ENCODE assay signal across 8 mouse cellular contexts in the genomic region with DNA sequence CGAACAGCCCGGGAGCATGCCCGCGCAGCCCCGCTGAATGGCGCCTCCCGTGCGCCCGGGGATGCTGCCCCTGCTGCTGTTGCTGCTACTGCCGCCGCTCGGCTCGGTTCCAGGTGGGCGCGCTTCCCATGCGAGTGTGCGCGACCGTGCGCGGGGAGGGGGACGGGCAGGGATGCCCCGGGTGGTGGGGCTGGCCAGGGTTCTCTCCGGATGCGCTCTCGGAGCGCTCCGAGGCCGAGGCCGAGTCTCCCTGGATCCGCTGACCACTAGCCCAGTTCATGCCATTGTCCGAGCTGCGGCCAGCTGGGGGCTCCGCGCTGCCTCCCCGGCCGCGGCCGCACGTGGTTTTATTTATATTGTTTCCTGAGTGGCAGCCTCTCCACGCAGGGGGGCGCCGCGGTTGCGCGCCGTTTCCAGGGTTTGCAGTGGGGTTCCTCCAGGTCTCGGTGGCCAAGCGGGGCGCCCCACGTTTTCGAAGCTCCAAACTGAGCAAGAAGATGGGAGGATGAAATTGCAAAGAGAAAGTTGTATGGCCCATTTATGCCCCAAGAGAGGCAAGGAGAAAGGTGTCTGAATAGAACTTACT. TPM values are rescaled to one million over a fixed set of nuclear protein-coding genes. Genes with fewer than 3 reads are reported as not detected.
DNase-seq lines count a peak whose midpoint lies in the region; ATAC-seq and TF ChIP-seq lines count a peak whose summit lies in the region.

No protein-coding gene starts in this region.

- H3K36me3 ChIP-seq in E14TG2a.4 (ENCODE audit: insufficient read depth, low read length), result 0 out of 2 replicates have a peak, but pooled peaks cover 3% of the 10 kb centered on the region
- no peaks in the 10 kb centered on the region for H3K36me3 ChIP-seq in embryonic facial prominence, embryonic 13.5 days
- no peaks in the 10 kb centered on the region for H3K36me3 ChIP-seq in heart, embryonic 16.5 days (ENCODE audit: control insufficient read depth, insufficient read depth)
- H3K36me3 ChIP-seq in lung, embryonic 15.5 days, result no peaks in the 10 kb centered on the region

- under 1% methylated on average over 44 of the region's 52 CpGs for WGBS in embryonic facial prominence, embryonic 13.5 days
- under 1% methylated on average over 52 of the region's 52 CpGs for WGBS in heart, embryonic 16.5 days
- under 1% methylated on average over 40 of the region's 52 CpGs for WGBS in lung, embryonic 15.5 days

- peak overlapping the region; percentile 92 for H3K9ac ChIP-seq in embryonic facial prominence, embryonic 13.5 days
- H3K9ac ChIP-seq in heart, embryonic 16.5 days (ENCODE audit: low read length), result peak overlapping the region; percentile 87
- H3K9ac ChIP-seq in lung, embryonic 15.5 days, result peak overlapping the region; percentile 68

- no peaks in the 10 kb centered on the region for H3K9me3 ChIP-seq in E14TG2a.4 (ENCODE audit: low read length)
- no peaks in the 10 kb centered on the region for H3K9me3 ChIP-seq in embryonic facial prominence, embryonic 13.5 days
- no peaks in the 10 kb centered on the region for H3K9me3 ChIP-seq in heart, embryonic 16.5 days (replicated peaks; ENCODE audit: control insufficient read depth, low read length)
- H3K9me3 ChIP-seq in lung, embryonic 15.5 days, result no peaks in the 10 kb centered on the region

- peaks cover 77% of the 10 kb centered on the region for H3K4me1 ChIP-seq in E14TG2a.4 (replicated peaks; ENCODE audit: low read depth, low read length)
- H3K4me1 ChIP-seq in embryonic facial prominence, embryonic 13.5 days, result peaks cover 28% of the 10 kb centered on the region
- peaks cover 12% of the 10 kb centered on the region for H3K4me1 ChIP-seq in heart, embryonic 16.5 days (ENCODE audit: control insufficient read depth, insufficient read depth, low read length)
- peaks cover 19% of the 10 kb centered on the region for H3K4me1 ChIP-seq in lung, embryonic 15.5 days

- peak overlapping the region; percentile 91 for H3K27ac ChIP-seq in embryonic facial prominence, embryonic 13.5 days
- H3K27ac ChIP-seq in heart, embryonic 16.5 days (ENCODE audit: low read length), result peak overlapping the region; percentile 26
- peak overlapping the region; percentile 6 for H3K27ac ChIP-seq in lung, embryonic 15.5 days

- ATAC-seq in embryonic facial prominence, embryonic 13.5 days (ENCODE audit: insufficient number of reproducible peaks, insufficient read depth, low FRiP score, low TSS enrichment, low read depth), result peak; percentile 76
- ATAC-seq in heart, embryonic 16.5 days (replicated peaks; ENCODE audit: extremely low read depth, insufficient read depth, low FRiP score), result peak; percentile 74
- peak; percentile 68; the same call in 1 of the 2 replicates for ATAC-seq in lung, embryonic 15.5 days (ENCODE audit: borderline replicate concordance, extremely low read depth, low FRiP score, low TSS enrichment)
- ATAC-seq in monocyte, adult 5-6 weeks (replicated peaks; ENCODE audit: insufficient number of reproducible peaks, low FRiP score, low TSS enrichment, poor library complexity, severe bottlenecking), result no peak

- TF ChIP-seq CTCF in E14TG2a.4 (conservative IDR thresholded peaks at IDR 0.05; ENCODE audit: low read length), result no peak

- H3K4me3 ChIP-seq in E14TG2a.4 (replicated peaks; ENCODE audit: low read length), result peak overlapping the region; percentile 87
- peak overlapping the region; percentile 82 for H3K4me3 ChIP-seq in embryonic facial prominence, embryonic 13.5 days
- H3K4me3 ChIP-seq in heart, embryonic 16.5 days (ENCODE audit: low read length), result peak overlapping the region; percentile 88
- peak overlapping the region; percentile 79 for H3K4me3 ChIP-seq in lung, embryonic 15.5 days

- H3K27me3 ChIP-seq in E14TG2a.4 (ENCODE audit: insufficient read depth, low read length), result peaks cover 48% of the 10 kb centered on the region
- H3K27me3 ChIP-seq in embryonic facial prominence, embryonic 13.5 days, result no peaks in the 10 kb centered on the region
- no peaks in the 10 kb centered on the region for H3K27me3 ChIP-seq in heart, embryonic 16.5 days (ENCODE audit: control insufficient read depth, insufficient read depth, low read length)
- peaks cover 13% of the 10 kb centered on the region; the same call in 1 of the 2 replicates for H3K27me3 ChIP-seq in lung, embryonic 15.5 days

- peak; percentile 74 for DNase-seq in adrenal gland, postnatal 14 days
- peak; percentile 29 for DNase-seq in layer of hippocampus, adult 9-10 months (ENCODE audit: low spot score)
- DNase-seq in right cerebral cortex, postnatal 14 days, result peak; percentile 72

- H3K4me2 ChIP-seq in embryonic facial prominence, embryonic 13.5 days, result peak overlapping the region; percentile 99
- H3K4me2 ChIP-seq in heart, embryonic 16.5 days (ENCODE audit: low read depth, low read length), result peak overlapping the region; percentile 94
- H3K4me2 ChIP-seq in lung, embryonic 15.5 days, result peak overlapping the region; percentile 98

RNA-seq across cellular contexts. Expression of a gene that starts 0.8 kb away (rescaled TPM):
- 0.22 and 0.45 TPM in 2 replicates for total RNA-seq in adrenal gland, postnatal 14 days (2021)
- polyA plus RNA-seq in embryonic facial prominence, embryonic 13.5 days (2015; fragmentation: Nextera tagmentation; extraction: Ambion mirVana), result 1.3 and 1.8 TPM in 2 replicates
- 0.29 TPM in 2 replicates for polyA plus RNA-seq in heart, embryonic 16.5 days (2015; fragmentation: Nextera tagmentation; extraction: Ambion mirVana)
- polyA plus RNA-seq in lung, embryonic 15.5 days (2015; fragmentation: Nextera tagmentation; extraction: Ambion mirVana), result 0.50 and 0.58 TPM in 2 replicates
- not detected in 3 replicates for total RNA-seq in monocyte, adult 5-6 weeks (2017)

Comparison
In these comparisons a context has a peak if more than half of its experiments do, and no peak if none do; other contexts are left out.
1. H3K27ac ChIP-seq: peak in every context shown above with its lines; median percentile 91 in embryonic facial prominence, embryonic 13.5 days; 26 in heart, embryonic 16.5 days; 6 in lung, embryonic 15.5 days.